Mouse (Mus musculus) left cerebral cortex, adult 11 months (tissue): Measurements from ENCODE around the gene Ifit2.
A peak's percentile ranks its signal among the peaks of the same experiment; 100 is the strongest.

Experiments
- DNase-seq: peaks from one replicate; pipeline ENCODE4 v3.0.0; 2022; ENCODE audit warnings: low spot score

Ifit2 gene

GRCm38 (mm10) chr19:34550534-34551223, at the start of gene Ifit2:
Gene Ifit2 (plus strand): TSS chr19:34550694.
- peak; percentile 50 for DNase-seq

- DNase-seq = peak; percentile 51
These were observed 49.7 kb upstream of the Ifit2 start for GRCm38 (mm10) chr19:34500763-34501162.

GRCm38 (mm10) chr19:34505161-34505721, 45.3 kb upstream of the Ifit2 start:
- no peak for DNase-seq

- DNase-seq = no peak
These were observed 39.8 kb upstream of the Ifit2 start for GRCm38 (mm10) chr19:34510717-34511116.

GRCm38 (mm10) chr19:34511528-34511927, 39.0 kb upstream of the Ifit2 start:
- DNase-seq = no peak

GRCm38 (mm10) chr19:34515681-34516080, 34.8 kb upstream of the Ifit2 start:
- DNase-seq = no peak

GRCm38 (mm10) chr19:34516346-34516745, 34.1 kb upstream of the Ifit2 start:
- DNase-seq = no peak

- no peak for DNase-seq
These were observed 33.3 kb upstream of the Ifit2 start for GRCm38 (mm10) chr19:34517197-34517596.

GRCm38 (mm10) chr19:34517812-34518594, 32.5 kb upstream of the Ifit2 start:
- DNase-seq = no peak

GRCm38 (mm10) chr19:34518786-34519185, 31.7 kb upstream of the Ifit2 start:
- DNase-seq = no peak

GRCm38 (mm10) chr19:34519646-34520045, 30.8 kb upstream of the Ifit2 start:
- no peak for DNase-seq

- no peak for DNase-seq
These were observed 30.4 kb upstream of the Ifit2 start for GRCm38 (mm10) chr19:34520051-34520450.

GRCm38 (mm10) chr19:34521361-34521760, 29.1 kb upstream of the Ifit2 start:
- no peak for DNase-seq

GRCm38 (mm10) chr19:34521978-34522377, 28.5 kb upstream of the Ifit2 start:
- DNase-seq = no peak

GRCm38 (mm10) chr19:34523106-34523725, 27.3 kb upstream of the Ifit2 start:
- DNase-seq = no peak

- no peak for DNase-seq
These were observed 25.8 kb upstream of the Ifit2 start for GRCm38 (mm10) chr19:34524646-34525045.

GRCm38 (mm10) chr19:34526321-34526923, 24.1 kb upstream of the Ifit2 start:
- no peak for DNase-seq

- peak; percentile 88 for DNase-seq
These were observed 23.4 kb upstream of the Ifit2 start, which contains the start of gene Lipa for GRCm38 (mm10) chr19:34526941-34527682. Gene Lipa (minus strand): TSS chr19:34527474.

GRCm38 (mm10) chr19:34532061-34532751, 18.3 kb upstream of the Ifit2 start:
- DNase-seq = no peak

GRCm38 (mm10) chr19:34539422-34539821, 11.1 kb upstream of the Ifit2 start:
- no peak for DNase-seq

GRCm38 (mm10) chr19:34546211-34546610, 4.3 kb upstream of the Ifit2 start:
- no peak for DNase-seq
